Mouse (Mus musculus) kidney, embryonic 16.5 days (tissue): Measurements from ENCODE around the gene Msh5. TPM values are rescaled to one million over a fixed set of nuclear protein-coding genes. Genes with fewer than 3 reads are reported as not detected.
A peak's percentile ranks its signal among the peaks of the same experiment; 100 is the strongest.

Experiments used
- ATAC-seq: fragments of 200-750 bp; cut with Nextera tagmentation; 2 replicates; pipeline ENCODE4 v1.8.0; 2017; ENCODE audit warnings: moderate TSS enrichment; ENCODE audit not compliant: low FRiP score, low TSS enrichment
- H3K27ac ChIP-seq: fragments of 300-500 bp; sonication (generic); 2 replicates; pipeline ENCODE4 v1.5.1; 2014; ENCODE audit warnings: low read length
- H3K27me3 ChIP-seq: fragments of 300-500 bp; sonication (generic); 2 replicates; pipeline ENCODE4 v1.6.1; 2014; ENCODE audit warnings: low read length, control low read depth, mixed read lengths; ENCODE audit not compliant: insufficient read depth
- H3K36me3 ChIP-seq: fragments of 300-500 bp; sonication (generic); 2 replicates; pipeline ENCODE4 v1.6.1; 2014; ENCODE audit warnings: low read length, control low read depth, mixed read lengths; ENCODE audit not compliant: insufficient read depth
- H3K4me1 ChIP-seq: fragments of 300-500 bp; sonication (generic); 2 replicates; pipeline ENCODE4 v1.6.1; 2014; ENCODE audit warnings: low read length, control low read depth, mixed read lengths; ENCODE audit not compliant: insufficient read depth
- H3K4me2 ChIP-seq: fragments of 300-500 bp; sonication (generic); replicated peaks from 2 replicates; pipeline ENCODE4 v1.6.1; 2014; ENCODE audit warnings: low read depth, low read length
- H3K4me3 ChIP-seq: fragments of 300-500 bp; sonication (generic); 2 replicates; pipeline ENCODE4 v1.5.1; 2014; ENCODE audit warnings: mild to moderate bottlenecking, low read length
- H3K9ac ChIP-seq: fragments of 300-500 bp; sonication (generic); replicated peaks from 2 replicates; pipeline ENCODE4 v1.6.1; 2014; ENCODE audit warnings: low read length
- H3K9me3 ChIP-seq: fragments of 300-500 bp; sonication (generic); 2 replicates; pipeline ENCODE4 v1.6.1; 2016; ENCODE audit warnings: low read length, control low read depth
- WGBS: fragments of 180-500 bp; shearing (Covaris S2); extraction: QIAGEN DNeasy Blood & Tissue Kit; methylation state at CpG from one replicate; pipeline ENCODE4 v1.1.7; 2014; 5-methylcytosine and 5-hydroxymethylcytosine counted together
- polyA plus RNA-seq: library from polyadenylated mRNA; unstranded; fragments of >200 nt; fragmentation: Nextera tagmentation; extraction: Ambion mirVana; gene quantifications from 2 replicates; pipeline ENCODE4 v1.2.1, GENCODE M21; 2015

The Msh5 gene
- polyA plus RNA-seq, 1 experiment from 2014 or later: 4.5 TPM

DNA sequence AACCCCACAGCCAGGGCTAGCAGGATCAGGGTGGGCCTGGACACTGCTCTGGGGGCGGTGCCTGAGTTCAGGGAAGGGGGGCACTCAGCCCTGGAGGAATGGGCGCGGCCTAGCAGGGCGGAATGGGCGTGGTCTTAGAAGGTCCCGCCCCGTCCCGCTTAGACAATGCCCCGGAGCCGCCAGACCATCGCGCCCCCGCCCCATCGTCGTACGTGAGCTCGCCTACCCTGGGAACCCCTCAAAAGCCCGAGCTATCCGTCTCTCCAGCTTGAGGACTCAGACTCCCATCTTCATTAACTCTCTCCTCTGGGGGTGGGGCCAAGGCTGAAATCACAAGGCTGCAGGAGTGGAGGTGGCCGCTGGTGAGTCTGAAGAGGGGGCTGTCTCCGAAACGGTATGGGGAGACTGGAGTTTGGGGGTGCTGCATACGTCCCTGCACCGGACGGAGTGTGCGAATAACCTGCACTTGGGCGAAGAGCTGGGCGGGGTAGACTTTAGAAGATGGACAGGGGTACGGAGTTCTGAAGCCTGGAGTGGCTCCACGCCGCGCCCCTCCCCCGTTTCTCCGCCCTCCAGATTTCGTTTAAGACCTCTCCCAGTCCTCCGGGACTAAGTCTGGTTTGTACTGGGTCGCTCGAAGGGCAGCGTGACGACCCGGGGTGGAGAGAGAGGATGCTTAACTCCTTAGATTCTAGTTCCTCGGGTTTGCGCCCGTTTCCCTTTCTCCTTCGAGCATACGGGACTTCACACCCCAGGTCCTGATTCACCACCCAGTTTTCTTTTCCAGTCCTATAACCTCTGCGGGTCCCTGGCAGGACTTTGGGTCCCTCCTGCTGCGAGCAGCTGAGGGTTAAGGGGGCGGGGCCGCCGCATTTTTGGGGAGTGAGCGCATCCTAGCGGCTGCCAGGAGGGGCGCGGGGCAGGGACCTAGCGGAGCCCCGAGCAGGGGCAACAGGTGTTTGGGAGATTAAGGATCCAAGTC is 12.7 kb upstream of the Msh5 start, which contains the start of gene Ddah2:
TSS of gene Ddah2 (plus strand) at position 125 of the 982 bp plus-strand sequence.
- WGBS: under 1% methylated on average over 57 of the region's 57 CpGs
- ATAC-seq: peak; percentile 95
- Histone ChIP-seq H3K9ac (peak within 1 kb of the TSS; percentile 95), H3K27ac (peak within 1 kb of the TSS; percentile 96), H3K9me3 (no peaks in the 10 kb centered on the region), H3K4me2 (peak within 1 kb of the TSS; percentile 84), H3K4me1 (peaks cover 33% of the 10 kb centered on the region), H3K27me3 (no peaks in the 10 kb centered on the region), H3K4me3 (peak within 1 kb of the TSS; percentile 93), H3K36me3 (peaks cover 64% of the 10 kb centered on the region)

- Histone ChIP-seq H3K27ac (peak overlapping the region; percentile 96), H3K4me2 (peak overlapping the region; percentile 84; the same call in 1 of the 2 replicates), H3K4me1 (peaks cover 28% of the 10 kb centered on the region), H3K9ac (peak overlapping the region; percentile 95; the same call in 1 of the 2 replicates), H3K36me3 (peaks cover 72% of the 10 kb centered on the region), H3K9me3 (no peaks in the 10 kb centered on the region), H3K4me3 (peak overlapping the region; percentile 93), H3K27me3 (no peaks in the 10 kb centered on the region)
- ATAC-seq: no peak
- 57% methylated on average over 9 of the region's 9 CpGs for WGBS
These were observed 11.8 kb upstream of the Msh5 start for GRCm38 (mm10) chr17:35058316-35058715.

DNA sequence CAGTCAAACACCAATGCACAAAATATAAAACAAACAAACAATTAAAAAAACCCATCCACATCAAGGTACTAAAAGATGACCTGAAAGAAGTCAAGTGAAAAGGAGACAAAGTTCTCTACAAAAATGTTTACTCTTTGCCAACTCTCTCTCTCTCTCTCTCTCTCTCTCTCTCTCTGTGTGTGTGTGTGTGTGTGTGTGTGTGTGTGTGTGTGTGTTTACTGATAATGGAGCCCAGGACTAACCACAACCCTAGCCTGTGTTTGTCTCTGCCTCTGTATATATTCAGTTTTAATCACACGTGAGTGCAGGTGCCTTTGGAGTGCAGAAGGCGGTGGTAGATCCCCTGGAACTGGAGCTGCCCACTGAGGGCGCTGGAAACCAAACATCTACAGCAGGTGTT is 10.5 kb upstream of the Msh5 start:
- H3K4me1 ChIP-seq: peaks cover 38% of the 10 kb centered on the region
- no peak overlapping the region for H3K27ac ChIP-seq
- H3K4me2 ChIP-seq: no peak overlapping the region
- H3K4me3 ChIP-seq: no peak overlapping the region
- WGBS: 83% methylated on average over 3 of the region's 3 CpGs
- H3K9me3 ChIP-seq: no peaks in the 10 kb centered on the region
- ATAC-seq: no peak
- no peaks in the 10 kb centered on the region for H3K27me3 ChIP-seq
- H3K36me3 ChIP-seq: peaks cover 73% of the 10 kb centered on the region
- H3K9ac ChIP-seq: no peak overlapping the region

DNA sequence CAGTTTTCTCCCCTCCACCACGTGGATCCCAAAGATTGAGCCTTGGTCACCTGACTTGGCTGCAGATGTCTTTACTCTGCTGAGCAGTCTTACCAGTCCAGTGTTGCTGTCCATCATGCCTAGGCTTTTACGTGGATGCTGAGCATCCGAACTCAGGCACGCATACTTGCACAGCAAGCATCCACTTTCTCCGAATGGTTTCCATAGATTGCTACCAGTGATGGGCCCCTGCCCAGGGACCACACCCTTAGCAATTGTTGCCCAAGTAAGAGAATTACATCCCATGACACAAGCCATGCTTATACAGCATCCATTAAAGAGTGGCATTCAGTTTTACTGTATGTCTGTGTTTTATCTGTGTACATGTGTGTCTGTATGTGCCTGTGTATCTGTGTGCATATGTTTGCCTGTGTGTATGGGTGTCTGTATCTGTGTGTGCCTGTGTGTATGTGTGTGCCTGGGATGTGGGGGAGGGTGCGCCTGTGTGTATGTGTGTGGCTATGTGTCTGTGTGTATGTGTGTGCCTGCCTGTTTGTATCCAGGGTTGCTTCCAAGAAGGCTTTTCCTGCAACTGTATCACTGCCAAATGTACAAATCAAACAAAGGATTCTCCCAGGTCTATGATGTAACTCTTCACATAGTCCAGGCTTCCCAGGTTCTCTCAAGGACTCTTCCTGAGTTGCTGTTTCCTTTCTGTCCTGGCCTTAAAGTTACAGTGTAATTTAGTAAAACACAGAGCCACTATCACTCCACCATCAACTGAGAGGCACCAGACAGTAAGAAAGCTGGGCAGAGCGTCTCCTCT is 9.3 kb upstream of the Msh5 start:
- no peak overlapping the region for H3K4me2 ChIP-seq
- H3K9ac ChIP-seq: no peak overlapping the region
- no peak for ATAC-seq
- H3K36me3 ChIP-seq: peaks cover 63% of the 10 kb centered on the region
- H3K9me3 ChIP-seq: no peaks in the 10 kb centered on the region
- no peak overlapping the region for H3K4me3 ChIP-seq
- peaks cover 36% of the 10 kb centered on the region for H3K4me1 ChIP-seq
- WGBS: 92% methylated on average over 7 of the region's 7 CpGs
- no peak overlapping the region for H3K27ac ChIP-seq
- H3K27me3 ChIP-seq: no peaks in the 10 kb centered on the region

DNA sequence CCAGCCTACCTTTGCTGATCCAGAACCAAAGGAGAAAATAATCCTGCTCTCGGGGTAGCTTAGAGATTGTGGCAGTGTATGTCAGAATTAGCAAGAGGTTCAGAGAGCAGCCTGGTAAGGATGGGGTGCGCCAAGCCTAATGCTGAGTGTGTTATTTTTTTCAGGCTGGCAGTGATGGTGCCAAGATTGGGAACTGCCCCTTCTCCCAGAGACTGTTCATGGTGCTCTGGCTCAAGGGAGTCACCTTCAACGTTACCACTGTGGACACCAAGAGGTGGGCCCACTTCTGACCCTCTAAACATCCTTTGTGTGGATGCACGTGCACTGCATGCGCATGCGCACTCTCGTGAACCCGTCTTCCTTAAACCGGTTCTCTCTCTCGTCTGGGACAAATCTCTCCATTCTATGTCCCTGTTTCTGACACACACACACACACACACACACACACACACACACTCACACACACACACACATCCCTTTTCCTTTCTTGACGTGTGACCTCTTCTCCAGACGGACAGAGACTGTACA is 5.8 kb upstream of the Msh5 start:
- peaks cover 46% of the 10 kb centered on the region for H3K36me3 ChIP-seq
- peaks cover 44% of the 10 kb centered on the region for H3K4me1 ChIP-seq
- peak overlapping the region; percentile 96 for H3K9ac ChIP-seq
- peak overlapping the region; percentile 99 for H3K27ac ChIP-seq
- H3K9me3 ChIP-seq: no peaks in the 10 kb centered on the region
- ATAC-seq: no peak
- no peaks in the 10 kb centered on the region for H3K27me3 ChIP-seq
- peak overlapping the region; percentile 86 for H3K4me3 ChIP-seq
- WGBS: 72% methylated on average over 12 of the region's 12 CpGs
- H3K4me2 ChIP-seq: peak overlapping the region; percentile 94

DNA sequence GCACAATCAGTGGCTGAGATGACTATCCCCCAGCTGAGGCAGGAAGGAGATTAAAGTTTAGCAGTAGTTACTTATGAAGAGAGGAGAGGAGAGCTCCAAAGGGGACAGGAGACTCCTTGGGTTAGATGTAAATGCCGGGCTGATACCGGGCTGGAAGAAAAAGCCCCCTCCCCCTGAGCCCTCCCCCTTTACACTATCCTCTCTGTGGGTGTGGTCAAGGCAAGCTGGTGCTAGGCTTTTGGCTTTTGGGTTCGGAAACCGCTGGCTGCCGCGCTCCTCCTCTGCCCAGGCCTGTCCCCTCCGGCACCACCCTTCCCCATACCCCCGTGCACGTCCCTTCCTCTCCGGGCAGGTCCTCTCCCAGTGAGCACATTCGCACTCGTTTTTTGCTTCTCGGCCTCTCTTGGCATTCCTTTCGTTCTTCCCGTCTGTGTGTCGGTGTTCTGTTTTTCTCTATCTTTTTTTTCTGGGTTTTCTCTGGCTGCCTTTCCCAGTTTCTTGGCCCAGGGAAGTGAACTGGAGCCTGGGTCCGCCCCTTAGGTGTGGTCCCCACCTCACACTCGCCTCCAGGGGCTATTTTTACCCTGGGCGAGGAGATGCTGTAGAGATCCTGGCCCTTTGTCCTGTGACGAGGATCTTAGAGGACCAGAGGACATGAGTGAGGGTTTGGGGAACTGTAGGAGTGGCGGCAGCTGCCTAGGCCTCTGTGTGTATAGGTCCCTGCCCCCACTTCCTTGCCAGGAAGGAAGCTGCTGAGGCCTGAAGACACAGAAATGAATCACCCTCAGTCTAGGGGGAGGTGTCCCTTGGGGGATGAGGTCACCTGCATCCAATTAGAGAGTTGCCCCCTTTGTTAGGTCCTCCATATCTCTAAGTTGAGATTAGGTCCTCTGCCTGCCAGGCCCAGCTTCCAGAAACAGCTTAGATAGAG is 4.9 kb upstream of the Msh5 start:
- WGBS: under 1% methylated on average over 21 of the region's 21 CpGs
- ATAC-seq: peak; percentile 74
- peak overlapping the region; percentile 96 for H3K9ac ChIP-seq
- peaks cover 50% of the 10 kb centered on the region for H3K4me1 ChIP-seq
- peaks cover 39% of the 10 kb centered on the region for H3K36me3 ChIP-seq
- peak overlapping the region; percentile 86 for H3K4me3 ChIP-seq
- H3K4me2 ChIP-seq: peak overlapping the region; percentile 94
- no peaks in the 10 kb centered on the region for H3K27me3 ChIP-seq
- H3K27ac ChIP-seq: peak overlapping the region; percentile 99
- H3K9me3 ChIP-seq: no peaks in the 10 kb centered on the region

GRCm38 (mm10) chr17:35050126-35050750 is 3.7 kb upstream of the Msh5 start:
- Histone ChIP-seq H3K27me3 (no peaks in the 10 kb centered on the region), H3K9me3 (no peaks in the 10 kb centered on the region), H3K4me3 (peak overlapping the region; percentile 86), H3K4me1 (peaks cover 53% of the 10 kb centered on the region), H3K27ac (peak overlapping the region; percentile 99), H3K36me3 (peaks cover 27% of the 10 kb centered on the region), H3K9ac (peak overlapping the region; percentile 96), H3K4me2 (peak overlapping the region; percentile 94)
- ATAC-seq: peak; percentile 22
- under 1% methylated on average over 27 of the region's 27 CpGs for WGBS

- under 1% methylated on average over 11 of the region's 11 CpGs for WGBS
- peaks cover 59% of the 10 kb centered on the region for H3K4me1 ChIP-seq
- peaks cover 22% of the 10 kb centered on the region for H3K36me3 ChIP-seq
These were observed 3.0 kb upstream of the Msh5 start, which contains the start of gene Clic1 for GRCm38 (mm10) chr17:35049561-35050016. TSS of gene Clic1 (plus strand) at chr17:35049966.

More at GRCm38 (mm10) chr17:35049561-35050016, 3.0 kb upstream of the Msh5 start, which contains the start of gene Clic1:
- Histone ChIP-seq H3K9me3 (no peaks in the 10 kb centered on the region), H3K27me3 (no peaks in the 10 kb centered on the region), H3K9ac (peak within 1 kb of the TSS; percentile 96), H3K4me3 (peak within 1 kb of the TSS; percentile 86), H3K27ac (peak within 1 kb of the TSS; percentile 99), H3K4me2 (peak within 1 kb of the TSS; percentile 94)
- peak; percentile 30 for ATAC-seq
